Mouse (Mus musculus) midbrain, postnatal 0 days (tissue): Measurements from ENCODE around the gene Tada2b. TPM values are rescaled to one million over a fixed set of nuclear protein-coding genes. Genes with fewer than 3 reads are reported as not detected.

ENCODE experiments used
- ATAC-seq: fragments of 200-750 bp; cut with Nextera tagmentation; 2 replicates; pipeline ENCODE4 v1.8.0; 2017; ENCODE audit warnings: moderate number of reproducible peaks, mild to moderate bottlenecking, moderate TSS enrichment, moderate library complexity; ENCODE audit not compliant: low FRiP score
- DNase-seq: peaks from one replicate; pipeline ENCODE4 v3.0.0-alpha.2; 2015; ENCODE audit warnings: low spot score
- H3K27ac ChIP-seq: fragments of 300-500 bp; sonication (generic); 2 replicates; pipeline ENCODE4 v1.5.1; 2014; ENCODE audit warnings: low read depth, mild to moderate bottlenecking, low read length, mixed read lengths
- H3K27me3 ChIP-seq: fragments of 300-500 bp; sonication (generic); 2 replicates; pipeline ENCODE4 v1.6.1; 2014; ENCODE audit warnings: low read length, control low read depth, mixed read lengths; ENCODE audit not compliant: insufficient read depth
- H3K36me3 ChIP-seq: fragments of 300-500 bp; sonication (generic); 2 replicates; pipeline ENCODE4 v1.6.1; 2014; ENCODE audit warnings: low read length, control low read depth, mixed read lengths; ENCODE audit not compliant: insufficient read depth
- H3K4me1 ChIP-seq: fragments of 300-500 bp; sonication (generic); 2 replicates; pipeline ENCODE4 v1.6.1; 2014; ENCODE audit warnings: mild to moderate bottlenecking, control low read depth, antibody characterized with exemption, low read length, mixed read lengths; ENCODE audit not compliant: insufficient read depth
- H3K4me2 ChIP-seq: fragments of 300-500 bp; sonication (generic); 2 replicates; pipeline ENCODE4 v1.6.1; 2014; ENCODE audit warnings: low read depth, mild to moderate bottlenecking, low read length, mixed read lengths; ENCODE audit not compliant: poor library complexity, severe bottlenecking
- H3K4me3 ChIP-seq: fragments of 300-500 bp; sonication (generic); 2 replicates; pipeline ENCODE4 v1.5.1; 2014; ENCODE audit warnings: low read depth, mild to moderate bottlenecking, low read length, moderate library complexity
- H3K9ac ChIP-seq: fragments of 300-500 bp; sonication (generic); replicated peaks from 2 replicates; pipeline ENCODE4 v1.6.1; 2014; ENCODE audit warnings: mild to moderate bottlenecking, low read length, moderate library complexity, mixed read lengths; ENCODE audit not compliant: poor library complexity, severe bottlenecking
- H3K9me3 ChIP-seq: fragments of 300-500 bp; sonication (generic); 2 replicates; pipeline ENCODE4 v1.6.1; 2016; ENCODE audit warnings: low read length, control low read depth
- CTCF ChIP-seq: IDR thresholded peaks from 2 replicates; pipeline ENCODE4 v1.5.1; 2016; ENCODE audit warnings: antibody characterized with exemption, mild to moderate bottlenecking
- WGBS: fragments of 180-500 bp; shearing (Covaris S2); extraction: QIAGEN DNeasy Blood & Tissue Kit; methylation state at CpG from one replicate; pipeline ENCODE4 v1.1.7; 2014; 5-methylcytosine and 5-hydroxymethylcytosine counted together
- polyA plus RNA-seq: library from polyadenylated mRNA; unstranded; fragments of >200 nt; fragmentation: Nextera tagmentation; extraction: Ambion mirVana; gene quantifications from 2 replicates; pipeline ENCODE4 v1.2.1, GENCODE M21; 2015
- total RNA-seq: library from RNA; depleted of rRNA; stranded (reverse); fragments of >200 nt; gene quantifications from 2 replicates; pipeline ENCODE4 v1.2.3, GENCODE M21; 2014; rRNA removed

Gene Tada2b
- 26.9 and 27.3 TPM in 2 replicates for total RNA-seq
- 3.1 and 3.5 TPM in 2 replicates for polyA plus RNA-seq

GRCm38 (mm10) chr5:36484171-36484990, at the start of gene Tada2b, which contains the start of gene Ccdc96:
Gene Tada2b, minus strand, starts transcription at chr5:36484285.
Gene Ccdc96, plus strand, starts transcription at chr5:36484588.
- TF ChIP-seq CTCF: peak; percentile 69
- Histone ChIP-seq H3K4me2 (peak within 1 kb of the TSS; percentile 97), H3K4me1 (peaks cover 11% of the 10 kb centered on the region; the same call in 1 of the 2 replicates), H3K9me3 (no peaks in the 10 kb centered on the region), H3K4me3 (peak within 1 kb of the TSS; percentile 50), H3K36me3 (0 out of 2 replicates have a peak, but pooled peaks cover 4% of the 10 kb centered on the region), H3K9ac (peak within 1 kb of the TSS; percentile 61), H3K27me3 (no peaks in the 10 kb centered on the region), H3K27ac (peak within 1 kb of the TSS; percentile 91)
- WGBS: under 1% methylated on average over 68 of the region's 97 CpGs
- DNase-seq: peak; percentile 99
- ATAC-seq: peak; percentile 99

GRCm38 (mm10) chr5:36530129-36530751, 46.2 kb upstream of the Tada2b start:
- peak; percentile 94 for ATAC-seq
- no peak; the same call in 1 of the 2 replicates for TF ChIP-seq CTCF

GRCm38 (mm10) chr5:36529698-36530097, 45.6 kb upstream of the Tada2b start:
- no peaks in the 10 kb centered on the region for H3K36me3 ChIP-seq
- H3K27me3 ChIP-seq: no peaks in the 10 kb centered on the region
- H3K9me3 ChIP-seq: no peaks in the 10 kb centered on the region
- peak overlapping the region; percentile 88 for H3K27ac ChIP-seq
- peaks cover 7% of the 10 kb centered on the region; the same call in 1 of the 2 replicates for H3K4me1 ChIP-seq
- no peak for TF ChIP-seq CTCF
- 9% methylated on average over 5 of the region's 5 CpGs for WGBS
- peak overlapping the region; percentile 86 for H3K9ac ChIP-seq
- H3K4me2 ChIP-seq: peak overlapping the region; percentile 52
- DNase-seq (no peak), ATAC-seq (no peak)
- H3K4me3 ChIP-seq: peak overlapping the region; percentile 79

More at GRCm38 (mm10) chr5:36530129-36530751, 46.2 kb upstream of the Tada2b start:
- WGBS: under 1% methylated on average over 28 of the region's 28 CpGs
- Histone ChIP-seq H3K4me2 (peak overlapping the region; percentile 52), H3K9ac (peak overlapping the region; percentile 86), H3K9me3 (no peaks in the 10 kb centered on the region), H3K27me3 (no peaks in the 10 kb centered on the region), H3K27ac (peak overlapping the region; percentile 88), H3K4me3 (peak overlapping the region; percentile 79), H3K36me3 (no peaks in the 10 kb centered on the region), H3K4me1 (peaks cover 7% of the 10 kb centered on the region; the same call in 1 of the 2 replicates)
- DNase-seq: peak; percentile 95

GRCm38 (mm10) chr5:36526921-36527320, 42.8 kb upstream of the Tada2b start:
- no peak overlapping the region for H3K27ac ChIP-seq
- no peak overlapping the region for H3K4me3 ChIP-seq
- H3K4me1 ChIP-seq: peaks cover 7% of the 10 kb centered on the region; the same call in 1 of the 2 replicates
- DNase-seq: no peak
- ATAC-seq: no peak
- H3K36me3 ChIP-seq: peaks cover 11% of the 10 kb centered on the region; the same call in 1 of the 2 replicates
- H3K4me2 ChIP-seq: no peak overlapping the region
- 94% methylated on average over 2 of the region's 2 CpGs for WGBS
- no peaks in the 10 kb centered on the region for H3K9me3 ChIP-seq
- H3K9ac ChIP-seq: no peak overlapping the region
- no peak for TF ChIP-seq CTCF
- H3K27me3 ChIP-seq: no peaks in the 10 kb centered on the region

GRCm38 (mm10) chr5:36526274-36526673, 42.2 kb upstream of the Tada2b start:
- Histone ChIP-seq H3K4me3 (no peak overlapping the region), H3K4me2 (no peak overlapping the region), H3K27ac (no peak overlapping the region), H3K36me3 (peaks cover 15% of the 10 kb centered on the region; the same call in 1 of the 2 replicates), H3K9ac (no peak overlapping the region), H3K27me3 (no peaks in the 10 kb centered on the region), H3K9me3 (no peaks in the 10 kb centered on the region), H3K4me1 (peaks cover 7% of the 10 kb centered on the region; the same call in 1 of the 2 replicates)
- peak; percentile 65 for TF ChIP-seq CTCF
- ATAC-seq (no peak), DNase-seq (no peak)
- WGBS: 82% methylated on average over 5 of the region's 5 CpGs
